Mouse (Mus musculus) lung, postnatal 0 days (tissue): Measurements from ENCODE around the gene Vps26c. TPM values are rescaled to one million over a fixed set of nuclear protein-coding genes. Genes with fewer than 3 reads are reported as not detected.

ENCODE experiments used
- ATAC-seq: fragments of 200-750 bp; cut with Nextera tagmentation; 2 replicates; pipeline ENCODE4 v1.8.0; 2017; ENCODE audit warnings: moderate library complexity
- DNase-seq: peaks from one replicate; pipeline ENCODE4 v3.0.0-alpha.2; 2016; ENCODE audit warnings: low spot score
- H3K27ac ChIP-seq: fragments of 300-500 bp; sonication (generic); 2 replicates; pipeline ENCODE4 v1.5.1; 2014; ENCODE audit warnings: antibody characterized with exemption, mild to moderate bottlenecking, low read length, mixed read lengths
- H3K27me3 ChIP-seq: fragments of 300-500 bp; sonication (generic); replicated peaks from 2 replicates; pipeline ENCODE4 v1.6.1; 2014; ENCODE audit warnings: low read length, mixed read lengths; ENCODE audit not compliant: insufficient read depth
- H3K36me3 ChIP-seq: fragments of 300-500 bp; sonication (generic); 2 replicates; pipeline ENCODE4 v1.6.1; 2014; ENCODE audit warnings: low read length, mixed read lengths; ENCODE audit not compliant: insufficient read depth
- H3K4me1 ChIP-seq: fragments of 300-500 bp; sonication (generic); 2 replicates; pipeline ENCODE4 v1.6.1; 2014; ENCODE audit warnings: antibody characterized with exemption, low read depth, low read length, mixed read lengths; ENCODE audit not compliant: insufficient read depth
- H3K4me2 ChIP-seq: fragments of 300-500 bp; sonication (generic); replicated peaks from 2 replicates; pipeline ENCODE4 v1.6.1; 2014; ENCODE audit warnings: low read depth, mild to moderate bottlenecking, low read length, moderate library complexity, mixed read lengths
- H3K4me3 ChIP-seq: fragments of 300-500 bp; sonication (generic); 2 replicates; pipeline ENCODE4 v1.5.1; 2014; ENCODE audit warnings: low read depth, low read length
- H3K9ac ChIP-seq: fragments of 300-500 bp; sonication (generic); replicated peaks from 2 replicates; pipeline ENCODE4 v1.6.1; 2014; ENCODE audit warnings: low read depth, mild to moderate bottlenecking
- H3K9me3 ChIP-seq: fragments of 300-500 bp; sonication (generic); 2 replicates; pipeline ENCODE4 v1.6.1; 2016; ENCODE audit warnings: low read length, mixed read lengths
- CTCF ChIP-seq: IDR thresholded peaks from 2 replicates; pipeline ENCODE4 v1.5.1; 2016; ENCODE audit warnings: antibody characterized with exemption, mild to moderate bottlenecking
- EP300 ChIP-seq: IDR thresholded peaks from 2 replicates; pipeline ENCODE4 v1.6.1; 2016; ENCODE audit warnings: antibody characterized with exemption, mild to moderate bottlenecking, control low read depth
- WGBS: fragments of 180-500 bp; shearing (Covaris S2); extraction: QIAGEN DNeasy Blood & Tissue Kit; methylation state at CpG from one replicate; pipeline ENCODE4 v1.1.7; 2014; 5-methylcytosine and 5-hydroxymethylcytosine counted together
- polyA plus RNA-seq: library from polyadenylated mRNA; unstranded; fragments of >200 nt; fragmentation: Nextera tagmentation; extraction: Ambion mirVana; gene quantifications from 2 replicates; pipeline ENCODE4 v1.2.1, GENCODE M21; 2015

Gene Vps26c
- 46.6 and 47.5 TPM in 2 replicates for polyA plus RNA-seq

GRCm38 (mm10) chr16:94526344-94527151 is at the start of gene Vps26c:
Vps26c (minus strand) TSS chr16:94526830.
- DNase-seq (peak; percentile 98), ATAC-seq (peak; percentile 92)
- Histone ChIP-seq H3K27me3 (no peaks in the 10 kb centered on the region), H3K4me2 (peak within 1 kb of the TSS; percentile 69), H3K4me3 (peak within 1 kb of the TSS; percentile 91), H3K9me3 (no peaks in the 10 kb centered on the region), H3K9ac (peak within 1 kb of the TSS; percentile 87), H3K27ac (peak within 1 kb of the TSS; percentile 97), H3K4me1 (peaks cover 8% of the 10 kb centered on the region; the same call in 1 of the 2 replicates), H3K36me3 (no peaks in the 10 kb centered on the region)
- 2% methylated on average over 80 of the region's 93 CpGs for WGBS
- TF ChIP-seq CTCF, result peak; percentile 30; the same call in 1 of the 2 replicates
- TF ChIP-seq EP300, result peak; percentile 78

- Histone ChIP-seq H3K4me3 (no peak overlapping the region), H3K9me3 (no peaks in the 10 kb centered on the region), H3K27me3 (no peaks in the 10 kb centered on the region), H3K36me3 (no peaks in the 10 kb centered on the region), H3K9ac (no peak overlapping the region), H3K4me1 (peaks cover 19% of the 10 kb centered on the region), H3K27ac (no peak overlapping the region), H3K4me2 (no peak overlapping the region)
- DNase-seq (no peak), ATAC-seq (no peak)
- WGBS, result 35% methylated on average over 5 of the region's 5 CpGs
- TF ChIP-seq CTCF, result no peak
- TF ChIP-seq EP300, result no peak
Observed at GRCm38 (mm10) chr16:94575757-94576156, 49.1 kb upstream of the Vps26c start.

- no peak overlapping the region for H3K27ac ChIP-seq
- no peaks in the 10 kb centered on the region for H3K36me3 ChIP-seq
- peaks cover 18% of the 10 kb centered on the region for H3K4me1 ChIP-seq
- H3K27me3 ChIP-seq, result no peaks in the 10 kb centered on the region
- H3K9me3 ChIP-seq, result no peaks in the 10 kb centered on the region
- TF ChIP-seq CTCF, result no peak
- no peak for TF ChIP-seq EP300
- DNase-seq (no peak), ATAC-seq (no peak)
- no peak overlapping the region for H3K9ac ChIP-seq
- no peak overlapping the region for H3K4me2 ChIP-seq
- H3K4me3 ChIP-seq, result no peak overlapping the region
Observed at GRCm38 (mm10) chr16:94574718-94575094, 48.1 kb upstream of the Vps26c start.

GRCm38 (mm10) chr16:94574025-94574717 is 47.5 kb upstream of the Vps26c start:
- Histone ChIP-seq H3K27ac (no peak overlapping the region), H3K9ac (no peak overlapping the region), H3K27me3 (no peaks in the 10 kb centered on the region), H3K4me3 (no peak overlapping the region), H3K9me3 (no peaks in the 10 kb centered on the region), H3K36me3 (no peaks in the 10 kb centered on the region), H3K4me2 (no peak overlapping the region), H3K4me1 (peaks cover 17% of the 10 kb centered on the region)
- DNase-seq (no peak), ATAC-seq (no peak)
- no peak for TF ChIP-seq CTCF
- no peak for TF ChIP-seq EP300
- WGBS, result 67% methylated on average over 3 of the region's 3 CpGs

GRCm38 (mm10) chr16:94572422-94572821 is 45.8 kb upstream of the Vps26c start:
- peaks cover 13% of the 10 kb centered on the region for H3K4me1 ChIP-seq
- ATAC-seq, result no peak

More at GRCm38 (mm10) chr16:94572422-94572821, 45.8 kb upstream of the Vps26c start:
- 12% methylated on average over 2 of the region's 2 CpGs for WGBS
- no peak for TF ChIP-seq EP300
- TF ChIP-seq CTCF, result no peak
- Histone ChIP-seq H3K27ac (peak overlapping the region; percentile 38; the same call in 1 of the 2 replicates), H3K27me3 (no peaks in the 10 kb centered on the region), H3K4me2 (peak overlapping the region; percentile 25; the same call in 1 of the 2 replicates), H3K9me3 (no peaks in the 10 kb centered on the region), H3K9ac (no peak overlapping the region), H3K4me3 (no peak overlapping the region), H3K36me3 (no peaks in the 10 kb centered on the region)
- peak; percentile 55 for DNase-seq
